Mouse (Mus musculus): ENCODE data around the gene Snx29.

DNA sequence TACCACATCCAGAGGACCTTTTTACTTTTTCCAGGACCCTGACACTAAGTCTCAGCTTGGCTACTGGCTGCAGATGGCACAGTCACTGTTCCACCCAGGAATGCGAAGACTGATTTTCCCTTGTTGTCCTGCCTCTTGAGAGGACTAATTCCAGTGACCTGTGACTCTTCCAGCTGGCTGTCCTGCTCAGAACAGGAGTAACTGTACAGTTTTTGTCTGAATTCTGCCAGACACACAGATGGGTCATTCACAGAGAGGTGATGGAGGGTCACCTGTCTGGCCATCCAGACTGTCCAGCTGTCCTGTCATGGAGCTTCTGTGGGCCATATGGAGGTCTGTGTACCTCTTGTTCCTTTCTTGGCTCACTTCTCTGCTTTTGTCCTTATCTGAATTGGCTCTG, 153.6 kb downstream of the Snx29 start:
- TF ChIP-seq CTCF (conservative IDR thresholded peaks at IDR 0.05 in 1 of 2, IDR thresholded peaks at IDR 0.05 in 1 of 2; ENCODE audit: low read depth in 2 of 2, low read length in 2 of 2) (no peak), EP300 (IDR thresholded peaks at IDR 0.05; ENCODE audit: low read length) (no peak), ELF1 (IDR thresholded peaks at IDR 0.05; ENCODE audit: low read depth, low read length) (no peak), POLR2A (IDR thresholded peaks at IDR 0.05; ENCODE audit: low read depth, low read length) (no peak), NRF1 (IDR thresholded peaks at IDR 0.05; ENCODE audit: low read depth, low read length) (no peak), USF1 (IDR thresholded peaks at IDR 0.05; ENCODE audit: low read depth, low read length) (no peak), ZNF384 (IDR thresholded peaks at IDR 0.05; ENCODE audit: low read depth, low read length) (no peak), E2F4 (IDR thresholded peaks at IDR 0.05; ENCODE audit: insufficient replicate concordance, low read depth, low read length) (no peak)

Measured in CH12.LX (cell line).